Mouse (Mus musculus): ENCODE measurements around the gene Tmem234. TPM values are rescaled to one million over a fixed set of nuclear protein-coding genes. Genes with fewer than 3 reads are reported as not detected.

Tmem234 gene
- polyA plus RNA-seq, 1 experiment from 2014 or later = 228 TPM

GRCm38 (mm10) chr4:129633852-129634251 is 33.4 kb downstream of the Tmem234 start:
- H3K27ac ChIP-seq (ENCODE audit: low read depth, low read length) = no peak overlapping the region
- no peaks in the 10 kb centered on the region for H3K27me3 ChIP-seq (replicated peaks; ENCODE audit: control insufficient read depth, insufficient read depth, low read length)
- DNase-seq (ENCODE audit: low spot score) (no peak), ATAC-seq (replicated peaks; ENCODE audit: low FRiP score) (peak; percentile 70)
- peaks cover 77% of the 10 kb centered on the region for H3K36me3 ChIP-seq (ENCODE audit: control insufficient read depth, insufficient read depth, low read length)
- no peaks in the 10 kb centered on the region for H3K9me3 ChIP-seq (ENCODE audit: control insufficient read depth, low read length)
- WGBS = 69% methylated on average over 6 of the region's 6 CpGs
- no peak overlapping the region; the same call in 1 of the 2 replicates for H3K4me2 ChIP-seq
- H3K4me1 ChIP-seq (replicated peaks; ENCODE audit: control insufficient read depth, insufficient read depth, low read length) = peaks cover 14% of the 10 kb centered on the region
- H3K9ac ChIP-seq (ENCODE audit: low read depth, low read length) = no peak overlapping the region
- H3K4me3 ChIP-seq (ENCODE audit: low read depth, low read length) = no peak overlapping the region

- no peak for DNase-seq (ENCODE audit: low spot score)
- Histone ChIP-seq H3K9me3 (ENCODE audit: control insufficient read depth, low read length) (no peaks in the 10 kb centered on the region), H3K36me3 (ENCODE audit: control insufficient read depth, insufficient read depth, low read length) (peaks cover 39% of the 10 kb centered on the region), H3K27me3 (replicated peaks; ENCODE audit: control insufficient read depth, insufficient read depth, low read length) (no peaks in the 10 kb centered on the region), H3K4me3 (ENCODE audit: low read depth, low read length) (peak overlapping the region; percentile 72), H3K9ac (ENCODE audit: low read depth, low read length) (peak overlapping the region; percentile 75), H3K27ac (ENCODE audit: low read depth, low read length) (peak overlapping the region; percentile 82; the same call in 1 of the 2 replicates), H3K4me2 (peak overlapping the region; percentile 91), H3K4me1 (replicated peaks; ENCODE audit: control insufficient read depth, insufficient read depth, low read length) (peaks cover 20% of the 10 kb centered on the region)
- 89% methylated on average over 15 of the region's 15 CpGs for WGBS
- ATAC-seq (replicated peaks; ENCODE audit: low FRiP score) = no peak
These were observed 38.8 kb downstream of the Tmem234 start for GRCm38 (mm10) chr4:129639221-129639620.

GRCm38 (mm10) chr4:129640101-129640637 is 39.7 kb downstream of the Tmem234 start:
- Histone ChIP-seq H3K4me1 (replicated peaks; ENCODE audit: control insufficient read depth, insufficient read depth, low read length) (peaks cover 16% of the 10 kb centered on the region), H3K27me3 (replicated peaks; ENCODE audit: control insufficient read depth, insufficient read depth, low read length) (no peaks in the 10 kb centered on the region), H3K4me3 (ENCODE audit: low read depth, low read length) (peak overlapping the region; percentile 72), H3K36me3 (ENCODE audit: control insufficient read depth, insufficient read depth, low read length) (peaks cover 35% of the 10 kb centered on the region), H3K27ac (ENCODE audit: low read depth, low read length) (peak overlapping the region; percentile 82), H3K9me3 (ENCODE audit: control insufficient read depth, low read length) (no peaks in the 10 kb centered on the region), H3K4me2 (peak overlapping the region; percentile 91), H3K9ac (ENCODE audit: low read depth, low read length) (peak overlapping the region; percentile 75)
- DNase-seq (ENCODE audit: low spot score) = peak; percentile 49
- ATAC-seq (replicated peaks; ENCODE audit: low FRiP score) = no peak
- 7% methylated on average over 17 of the region's 17 CpGs for WGBS

GRCm38 (mm10) chr4:129640638-129641467 is 40.4 kb downstream of the Tmem234 start, which contains the start of gene Txlna:
TSS of gene Txlna (minus strand) at chr4:129641065.
- Histone ChIP-seq H3K4me1 (replicated peaks; ENCODE audit: control insufficient read depth, insufficient read depth, low read length) (peaks cover 16% of the 10 kb centered on the region), H3K4me2 (peak within 1 kb of the TSS; percentile 91), H3K9me3 (ENCODE audit: control insufficient read depth, low read length) (no peaks in the 10 kb centered on the region), H3K27me3 (replicated peaks; ENCODE audit: control insufficient read depth, insufficient read depth, low read length) (no peaks in the 10 kb centered on the region), H3K36me3 (ENCODE audit: control insufficient read depth, insufficient read depth, low read length) (peaks cover 35% of the 10 kb centered on the region), H3K9ac (ENCODE audit: low read depth, low read length) (peak within 1 kb of the TSS; percentile 75), H3K4me3 (ENCODE audit: low read depth, low read length) (peak within 1 kb of the TSS; percentile 72), H3K27ac (ENCODE audit: low read depth, low read length) (peak within 1 kb of the TSS; percentile 82)
- ATAC-seq (replicated peaks; ENCODE audit: low FRiP score) (peak; percentile 92), DNase-seq (ENCODE audit: low spot score) (peak; percentile 96)
- 1% methylated on average over 60 of the region's 60 CpGs for WGBS

GRCm38 (mm10) chr4:129641756-129642155 is 41.3 kb downstream of the Tmem234 start:
- H3K9me3 ChIP-seq (ENCODE audit: control insufficient read depth, low read length) = no peaks in the 10 kb centered on the region
- no peaks in the 10 kb centered on the region for H3K27me3 ChIP-seq (replicated peaks; ENCODE audit: control insufficient read depth, insufficient read depth, low read length)
- H3K9ac ChIP-seq (ENCODE audit: low read depth, low read length) = peak overlapping the region; percentile 44
- H3K4me3 ChIP-seq (ENCODE audit: low read depth, low read length) = peak overlapping the region; percentile 23; the same call in 1 of the 2 replicates
- H3K4me2 ChIP-seq = peak overlapping the region; percentile 91
- peaks cover 16% of the 10 kb centered on the region for H3K4me1 ChIP-seq (replicated peaks; ENCODE audit: control insufficient read depth, insufficient read depth, low read length)
- no peak for DNase-seq (ENCODE audit: low spot score)
- H3K27ac ChIP-seq (ENCODE audit: low read depth, low read length) = peak overlapping the region; percentile 26; the same call in 1 of the 2 replicates
- WGBS = 60% methylated on average over 5 of the region's 5 CpGs
- ATAC-seq (replicated peaks; ENCODE audit: low FRiP score) = no peak
- H3K36me3 ChIP-seq (ENCODE audit: control insufficient read depth, insufficient read depth, low read length) = peaks cover 33% of the 10 kb centered on the region

- Histone ChIP-seq H3K9ac (ENCODE audit: low read depth, low read length) (no peak overlapping the region), H3K27me3 (replicated peaks; ENCODE audit: control insufficient read depth, insufficient read depth, low read length) (no peaks in the 10 kb centered on the region), H3K4me1 (replicated peaks; ENCODE audit: control insufficient read depth, insufficient read depth, low read length) (0 out of 2 replicates have a peak, but pooled peaks cover 5% of the 10 kb centered on the region), H3K36me3 (ENCODE audit: control insufficient read depth, insufficient read depth, low read length) (peaks cover 33% of the 10 kb centered on the region), H3K27ac (ENCODE audit: low read depth, low read length) (no peak overlapping the region), H3K4me2 (no peak overlapping the region), H3K9me3 (ENCODE audit: control insufficient read depth, low read length) (no peaks in the 10 kb centered on the region), H3K4me3 (ENCODE audit: low read depth, low read length) (no peak overlapping the region)
- no peak for DNase-seq (ENCODE audit: low spot score)
- 74% methylated on average over 6 of the region's 6 CpGs for WGBS
- no peak for ATAC-seq (replicated peaks; ENCODE audit: low FRiP score)
These were observed 44.7 kb downstream of the Tmem234 start for GRCm38 (mm10) chr4:129645204-129645603.

- DNase-seq (ENCODE audit: low spot score) (no peak), ATAC-seq (replicated peaks; ENCODE audit: low FRiP score) (no peak)
- WGBS = 67% methylated on average over 1 of the region's 1 CpGs
- H3K9ac ChIP-seq (ENCODE audit: low read depth, low read length) = no peak overlapping the region
- H3K4me1 ChIP-seq (replicated peaks; ENCODE audit: control insufficient read depth, insufficient read depth, low read length) = no peaks in the 10 kb centered on the region
- peaks cover 55% of the 10 kb centered on the region for H3K36me3 ChIP-seq (ENCODE audit: control insufficient read depth, insufficient read depth, low read length)
- no peak overlapping the region for H3K4me3 ChIP-seq (ENCODE audit: low read depth, low read length)
- no peak overlapping the region for H3K4me2 ChIP-seq
- no peaks in the 10 kb centered on the region for H3K9me3 ChIP-seq (ENCODE audit: control insufficient read depth, low read length)
- H3K27ac ChIP-seq (ENCODE audit: low read depth, low read length) = no peak overlapping the region
- H3K27me3 ChIP-seq (replicated peaks; ENCODE audit: control insufficient read depth, insufficient read depth, low read length) = no peaks in the 10 kb centered on the region
These were observed 48.2 kb downstream of the Tmem234 start for GRCm38 (mm10) chr4:129648656-129649055.

- ATAC-seq (replicated peaks; ENCODE audit: low FRiP score) = no peak
- no peak overlapping the region for H3K9ac ChIP-seq (ENCODE audit: low read depth, low read length)
- H3K36me3 ChIP-seq (ENCODE audit: control insufficient read depth, insufficient read depth, low read length) = peaks cover 61% of the 10 kb centered on the region
- no peaks in the 10 kb centered on the region for H3K4me1 ChIP-seq (replicated peaks; ENCODE audit: control insufficient read depth, insufficient read depth, low read length)
- WGBS = 92% methylated on average over 8 of the region's 8 CpGs
- no peak overlapping the region for H3K4me2 ChIP-seq
- H3K4me3 ChIP-seq (ENCODE audit: low read depth, low read length) = no peak overlapping the region
- H3K9me3 ChIP-seq (ENCODE audit: control insufficient read depth, low read length) = no peaks in the 10 kb centered on the region
- H3K27ac ChIP-seq (ENCODE audit: low read depth, low read length) = no peak overlapping the region
- DNase-seq (ENCODE audit: low spot score) = no peak
- no peaks in the 10 kb centered on the region for H3K27me3 ChIP-seq (replicated peaks; ENCODE audit: control insufficient read depth, insufficient read depth, low read length)
These were observed 49.9 kb downstream of the Tmem234 start for GRCm38 (mm10) chr4:129650359-129650758.

Data from liver, embryonic 11.5 days (tissue).